Comparison of ENCODE assay signal across 1 mouse cellular context in the genomic region with DNA sequence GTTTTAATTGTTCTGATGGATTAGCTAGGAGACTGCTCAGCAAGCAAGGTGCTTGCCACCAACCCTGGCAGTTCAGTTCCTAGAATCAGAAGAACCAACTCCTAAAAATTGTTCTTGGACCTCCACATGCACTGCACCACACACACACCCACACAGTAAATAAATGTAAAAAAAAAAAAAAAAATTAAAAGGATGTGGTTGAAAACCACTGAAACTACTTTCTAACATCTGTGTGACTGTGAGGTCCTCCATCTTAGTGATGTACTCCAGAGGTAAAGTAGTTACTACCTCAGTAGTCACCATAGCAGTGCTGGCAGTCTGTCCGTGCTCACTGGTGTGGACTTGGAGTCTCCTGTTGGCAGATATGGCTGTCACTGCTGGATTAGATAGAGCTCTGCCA.
TF ChIP-seq lines count a peak whose summit lies in the region.

No protein-coding gene starts in this region.

TF ChIP-seq in CH12.LX, 34 proteins besides CTCF, POLR2A, EP300 and RAD21 (continued from another document):
- TF ChIP-seq RCOR1 (conservative IDR thresholded peaks at IDR 0.05; ENCODE audit: low read depth, low read length) = no peak
TF ChIP-seq in CH12.LX: peak in this region for 1.
